Mouse (Mus musculus): Measurements from ENCODE around the gene Rasgef1b.

Rasgef1b gene

DNA sequence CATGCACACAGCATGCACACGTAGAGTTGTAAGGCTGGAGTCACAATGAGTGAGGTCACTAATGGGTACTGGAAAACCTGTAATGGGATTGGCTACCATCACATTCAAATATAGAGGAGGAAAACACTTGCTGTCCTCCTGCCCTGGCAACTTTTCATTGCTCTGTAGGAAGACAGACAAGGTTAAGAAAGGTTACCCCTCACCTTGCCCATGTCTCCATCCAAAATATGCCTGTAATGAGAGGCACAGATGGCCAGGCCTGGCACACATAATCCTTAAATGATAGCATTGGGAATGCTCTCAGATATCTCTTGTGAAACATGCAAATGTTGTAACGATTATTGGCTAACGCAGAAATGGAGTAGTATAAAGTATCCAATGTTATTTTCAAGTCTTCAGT is 235.8 kb downstream of the Rasgef1b start:
- no peak for DNase-seq (ENCODE audit: low read depth)

DNA sequence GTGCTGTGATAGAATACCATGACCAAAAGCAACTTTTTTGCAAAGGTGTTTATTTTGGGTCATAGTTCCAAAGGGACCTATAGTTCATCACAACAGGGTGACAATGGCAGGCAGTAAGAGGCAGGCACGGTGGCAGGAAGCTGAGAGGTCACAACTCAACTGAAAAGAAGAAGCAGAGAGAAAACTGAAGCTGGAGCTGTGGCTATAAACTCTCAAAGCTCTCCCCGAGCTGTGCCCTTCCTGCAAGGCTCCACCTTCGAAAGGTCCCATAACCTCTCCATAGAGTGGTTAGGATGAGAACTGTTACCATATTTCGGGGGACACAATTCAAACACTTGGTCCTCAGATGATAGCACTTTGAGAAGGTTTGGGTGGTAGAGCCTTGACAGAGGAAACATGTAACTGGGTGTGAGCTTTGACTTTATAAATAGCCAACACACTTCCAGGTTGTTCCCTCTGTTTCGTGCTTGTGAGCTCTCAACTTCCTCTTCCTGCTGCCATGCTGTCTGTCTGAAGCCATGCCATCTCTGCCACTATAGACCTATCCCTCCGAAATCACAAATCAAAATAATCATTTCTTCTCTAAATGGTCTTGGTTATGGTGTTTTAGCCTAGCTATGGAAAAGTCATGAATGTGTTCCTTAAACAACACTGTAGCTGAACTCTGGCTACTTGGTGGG is 240.2 kb downstream of the Rasgef1b start:
- no peak for DNase-seq (ENCODE audit: low read depth)

DNA sequence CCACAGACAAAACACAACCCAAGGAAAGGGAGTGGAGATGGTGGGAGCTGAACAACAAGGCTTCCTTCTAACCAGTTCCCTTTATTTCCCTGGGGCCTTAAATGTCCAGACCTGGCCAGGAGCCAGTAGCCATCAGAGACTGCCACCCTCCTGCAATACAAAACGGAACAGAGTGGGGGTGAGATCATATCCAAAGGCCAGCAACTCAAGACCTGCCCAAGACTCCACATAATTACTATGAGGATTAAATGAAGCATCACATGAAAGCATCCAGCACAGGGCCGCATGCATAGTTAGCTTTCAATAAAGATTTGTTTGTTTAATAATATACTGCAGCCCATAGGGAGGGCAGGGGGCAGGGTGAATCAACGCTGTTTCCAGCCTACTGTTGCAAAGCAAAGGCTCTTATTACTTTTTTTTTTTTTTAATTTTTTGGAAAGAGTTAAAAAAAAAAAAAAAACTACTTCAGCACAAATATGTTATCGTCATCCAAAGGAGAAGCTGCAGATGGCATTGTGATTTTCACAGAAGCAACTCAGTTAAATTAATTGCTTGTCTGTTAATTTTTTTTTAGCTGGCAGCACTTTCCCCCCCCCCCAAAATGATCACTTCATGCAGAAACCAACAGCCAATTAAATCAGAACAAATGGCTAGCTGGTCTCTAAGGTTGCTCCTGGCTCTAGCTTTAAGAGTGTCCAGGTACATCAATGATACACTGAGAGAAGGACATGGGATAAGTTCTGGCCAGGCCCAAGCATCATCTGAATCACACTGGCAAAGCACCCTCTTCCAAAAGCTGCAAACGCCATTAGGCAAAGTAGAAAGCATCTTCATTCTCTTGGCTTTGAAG is 241.6 kb downstream of the Rasgef1b start:
- no peak for DNase-seq (ENCODE audit: low read depth)

DNA sequence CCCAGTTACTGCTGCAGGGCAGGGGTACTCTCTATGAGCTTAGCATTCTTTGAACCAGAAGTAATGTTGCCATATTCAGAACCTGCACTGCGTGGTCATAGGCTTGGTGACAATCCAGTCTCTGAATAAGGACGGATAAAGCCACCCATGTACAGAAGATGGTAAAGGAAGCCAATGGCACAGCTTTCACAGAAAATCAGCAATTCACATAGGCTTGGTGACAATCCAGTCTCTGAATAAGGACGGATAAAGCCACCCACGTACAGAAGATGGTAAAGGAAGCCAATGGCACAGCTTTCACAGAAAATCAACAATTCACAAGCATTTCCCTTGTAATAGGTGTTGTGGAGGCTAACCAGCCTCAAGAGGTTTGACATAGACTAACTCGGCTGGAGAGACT is 245.7 kb downstream of the Rasgef1b start:
- DNase-seq (ENCODE audit: low read depth): no peak

DNA sequence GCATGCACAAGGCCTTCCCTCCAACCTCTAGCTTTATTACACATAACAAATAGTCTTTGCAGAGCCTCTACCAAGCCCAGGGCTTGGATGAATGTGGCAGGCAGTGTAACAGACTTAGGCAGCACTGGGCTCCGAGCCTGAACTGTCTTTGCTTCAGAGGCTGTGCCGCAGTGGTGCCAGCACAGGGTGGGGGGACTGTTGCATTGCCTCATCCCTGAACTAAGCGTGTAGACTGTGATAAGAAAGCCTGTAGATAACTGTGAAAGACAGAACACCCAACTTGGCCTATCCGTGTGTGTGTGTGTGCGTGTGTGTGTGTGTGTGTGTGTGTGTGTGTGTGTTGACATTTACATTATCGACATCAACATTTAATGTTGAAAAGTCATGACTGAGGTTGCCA is 246.3 kb downstream of the Rasgef1b start:
- no peak for DNase-seq (ENCODE audit: low read depth)

DNA sequence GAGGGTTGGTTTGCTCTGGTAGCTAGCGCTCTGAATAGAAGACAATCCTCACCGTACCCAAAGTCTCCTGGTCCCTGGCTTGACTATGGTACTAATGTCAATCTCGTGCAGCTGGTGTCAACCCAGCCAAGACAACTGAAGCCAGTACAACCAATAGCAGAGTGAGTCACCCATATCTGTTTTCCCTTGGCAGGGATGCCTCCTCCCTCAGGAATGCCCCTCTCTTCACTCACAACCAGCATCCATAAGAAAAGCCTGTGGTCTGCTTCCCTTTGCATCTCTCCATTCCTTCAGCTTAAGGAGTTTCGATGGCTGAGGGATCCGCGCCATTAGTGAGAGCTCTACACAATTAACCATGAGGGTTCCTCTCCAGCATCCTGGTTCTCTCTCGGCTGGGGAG is 246.8 kb downstream of the Rasgef1b start:
- DNase-seq (ENCODE audit: low read depth): no peak

DNA sequence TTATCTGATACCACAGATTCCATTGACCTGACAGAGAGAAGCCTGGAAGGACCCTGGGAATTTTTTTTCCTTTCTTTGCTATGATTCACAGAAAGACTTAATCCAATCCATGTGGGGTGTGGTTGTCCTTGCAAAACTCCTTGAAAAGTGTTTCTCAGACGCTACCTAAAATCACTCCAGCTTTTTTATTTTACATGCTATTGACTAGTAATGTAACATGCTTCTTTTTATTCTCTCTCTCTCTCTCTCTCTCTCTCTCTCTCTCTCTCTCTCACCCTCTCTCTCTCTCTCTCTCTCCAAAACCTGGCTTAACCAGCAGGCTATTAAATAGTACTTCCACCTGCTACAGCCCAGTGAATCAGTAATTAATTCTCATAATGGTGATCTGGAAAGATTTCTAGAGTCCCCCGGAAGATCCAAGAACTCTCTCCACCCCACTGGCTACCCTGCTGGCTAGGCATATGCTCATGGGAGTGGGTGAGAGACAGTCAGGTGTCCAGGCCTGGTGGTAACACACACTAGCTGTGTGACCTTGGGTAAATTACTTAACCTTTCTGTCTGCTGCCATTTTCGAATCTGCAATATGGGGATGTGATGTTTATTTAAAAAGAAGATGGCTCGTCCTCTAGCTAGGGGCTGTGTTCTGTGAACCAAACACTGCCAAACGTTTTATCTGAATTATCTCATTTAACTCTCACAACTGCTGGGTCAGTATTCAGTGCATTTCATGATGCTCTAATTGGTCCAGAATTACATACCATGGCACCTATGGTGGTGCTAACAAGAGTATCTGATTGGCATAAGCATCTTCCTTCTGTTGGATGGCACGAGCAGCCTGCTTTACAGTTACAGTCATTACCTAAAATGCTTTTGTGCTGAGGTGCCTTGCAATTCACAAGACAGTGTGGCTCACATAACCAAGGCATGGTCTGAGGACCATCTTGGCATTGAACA is 248.5 kb downstream of the Rasgef1b start:
- no peak for DNase-seq (ENCODE audit: low read depth)

DNA sequence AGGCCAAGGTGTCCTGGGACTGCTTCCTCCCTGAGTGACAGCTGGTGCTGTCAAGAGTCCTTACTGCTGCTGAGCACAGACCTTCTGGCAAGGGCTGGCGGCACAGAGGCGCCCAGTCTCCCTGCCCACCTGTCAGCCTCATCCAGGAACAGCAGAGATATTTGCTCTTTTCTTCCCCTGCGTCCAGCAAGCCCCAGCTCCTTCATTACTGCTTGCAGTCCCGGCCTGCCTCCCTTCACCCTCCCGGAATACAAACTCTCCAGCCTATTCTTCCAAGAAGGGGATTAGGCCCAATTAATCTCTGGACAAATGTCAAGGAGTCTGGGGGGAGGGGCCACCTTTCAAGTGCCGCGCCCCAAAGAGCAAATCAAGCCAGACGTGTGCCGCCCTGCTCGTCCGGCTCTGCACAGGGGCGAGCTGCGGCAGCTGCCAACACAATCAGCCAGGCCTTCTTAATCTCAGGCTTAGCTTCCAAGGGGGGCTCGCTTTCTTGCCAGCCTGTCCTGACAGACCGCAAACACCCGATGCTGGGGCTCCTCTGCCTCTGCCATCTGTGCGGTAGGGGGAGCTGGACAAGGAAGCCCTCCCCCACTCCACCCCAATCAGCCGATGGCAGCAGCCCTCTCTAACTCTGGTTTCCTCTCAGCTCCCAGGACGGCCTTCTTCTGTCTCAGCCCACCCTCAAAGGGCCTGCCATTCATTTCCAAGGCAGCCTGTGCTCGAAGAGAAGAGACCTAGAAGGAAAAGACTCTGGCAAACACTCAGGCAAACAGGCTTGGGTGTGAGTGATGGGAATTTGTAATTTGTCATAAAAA is 249.4 kb downstream of the Rasgef1b start:
- DNase-seq (ENCODE audit: low read depth): no peak

DNA sequence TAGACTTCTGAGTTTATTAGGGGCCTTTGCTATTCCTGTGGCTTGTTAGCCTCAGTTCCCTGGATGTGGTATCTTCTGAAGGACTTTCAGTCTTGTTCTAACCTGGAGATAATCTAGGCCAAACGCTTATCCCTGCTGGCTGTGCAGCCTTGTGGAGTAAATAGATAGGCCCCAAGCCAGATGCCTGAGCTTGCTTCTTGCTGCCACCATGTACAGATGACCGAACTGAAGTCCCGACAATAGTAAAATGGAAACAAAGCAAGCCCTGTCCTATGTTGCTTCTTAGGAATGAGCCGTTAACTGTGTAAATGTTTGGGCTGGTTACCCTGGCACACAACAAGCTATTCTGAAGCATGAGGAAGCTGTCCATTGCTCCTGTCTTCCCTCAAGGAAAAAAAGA is 250.1 kb downstream of the Rasgef1b start:
- DNase-seq (ENCODE audit: low read depth): no peak

DNA sequence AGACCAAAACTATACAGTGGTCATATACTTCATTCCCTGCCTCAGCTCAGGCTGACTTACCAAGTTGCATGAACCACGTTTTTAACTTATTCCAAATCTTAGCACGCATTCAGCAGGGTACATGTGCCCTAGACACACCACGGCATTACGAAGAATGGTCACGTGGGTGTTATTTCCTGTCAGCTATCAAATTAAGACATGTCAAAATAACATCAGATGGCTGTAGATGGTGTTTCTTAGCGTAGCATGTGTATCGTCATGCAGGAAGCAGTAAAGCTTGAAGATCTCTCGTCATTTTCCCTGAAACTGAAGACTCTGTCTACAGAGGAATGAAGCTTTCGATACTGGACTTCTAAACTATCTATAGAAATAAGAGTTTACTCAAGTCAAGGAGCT is 251.4 kb downstream of the Rasgef1b start:
- no peak for DNase-seq (ENCODE audit: low read depth)

DNA sequence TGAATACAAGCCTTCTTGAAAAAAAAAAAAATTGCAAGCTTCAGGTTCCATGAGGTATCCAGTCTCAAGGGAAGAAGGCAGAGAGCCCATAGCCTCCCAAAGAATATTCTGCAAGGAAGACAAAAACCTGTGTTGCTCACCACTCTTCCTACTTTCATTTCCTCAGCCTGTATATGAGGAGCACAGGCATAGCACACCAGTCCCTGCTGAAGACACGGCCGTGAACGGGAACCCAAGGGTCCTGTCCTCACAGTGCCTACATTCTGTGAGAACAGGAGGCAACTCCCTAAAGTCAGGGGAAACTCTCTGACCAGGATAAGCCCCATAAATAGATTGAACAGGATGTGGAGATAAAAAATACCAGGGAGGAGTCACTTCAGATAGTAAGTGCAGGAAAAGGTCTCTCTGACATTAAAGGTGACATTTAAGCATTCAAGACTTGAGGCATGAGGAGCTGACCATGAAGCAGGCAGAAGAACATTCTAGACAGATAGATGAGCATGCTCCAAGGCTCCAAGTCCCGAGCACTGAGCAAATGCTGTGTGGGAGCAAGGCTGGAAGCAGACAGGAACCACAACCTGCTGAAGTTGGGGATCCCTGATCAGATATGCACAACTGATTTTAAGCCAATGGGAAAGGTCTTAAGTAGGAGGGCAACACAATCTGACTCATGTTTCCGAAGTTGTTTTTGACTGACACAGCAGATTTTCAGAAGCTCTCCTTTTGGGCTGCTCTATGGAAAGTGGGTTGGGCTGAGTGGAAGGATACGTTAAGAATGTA is 252.0 kb downstream of the Rasgef1b start:
- DNase-seq (ENCODE audit: low read depth): no peak

DNA sequence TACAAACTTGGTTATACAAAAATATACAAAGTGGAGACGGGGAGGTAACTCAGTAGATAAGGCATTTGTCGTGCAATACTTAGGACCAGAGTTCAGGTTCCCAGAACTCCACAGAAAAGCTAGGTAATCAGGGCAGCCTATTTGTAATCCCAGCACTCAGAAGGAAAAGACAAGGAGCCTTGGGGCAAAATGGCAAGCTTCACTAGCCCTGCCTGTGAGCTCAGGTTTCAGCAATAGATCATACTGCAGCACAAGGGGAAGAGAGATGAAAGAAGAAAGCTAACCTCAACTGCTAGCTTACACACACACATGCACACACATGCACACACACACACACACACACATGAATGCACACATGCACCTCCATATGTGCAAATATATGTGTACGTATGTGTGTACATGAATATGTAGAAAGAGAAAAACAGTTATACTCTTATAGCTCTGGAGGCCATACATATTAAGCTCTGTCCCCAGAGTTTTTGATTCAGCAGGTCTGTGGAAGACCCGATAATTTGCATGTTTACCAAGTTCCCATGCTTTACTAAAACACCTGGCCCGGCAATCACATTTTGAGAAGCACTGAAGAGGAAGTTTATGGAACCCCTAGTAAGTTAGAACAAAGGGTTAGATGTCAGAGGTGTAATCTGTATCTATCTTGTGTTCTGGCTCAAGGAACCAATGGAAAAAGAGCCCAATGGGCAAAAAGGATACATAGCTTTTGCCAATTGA is 256.1 kb downstream of the Rasgef1b start:
- DNase-seq (ENCODE audit: low read depth): no peak

DNA sequence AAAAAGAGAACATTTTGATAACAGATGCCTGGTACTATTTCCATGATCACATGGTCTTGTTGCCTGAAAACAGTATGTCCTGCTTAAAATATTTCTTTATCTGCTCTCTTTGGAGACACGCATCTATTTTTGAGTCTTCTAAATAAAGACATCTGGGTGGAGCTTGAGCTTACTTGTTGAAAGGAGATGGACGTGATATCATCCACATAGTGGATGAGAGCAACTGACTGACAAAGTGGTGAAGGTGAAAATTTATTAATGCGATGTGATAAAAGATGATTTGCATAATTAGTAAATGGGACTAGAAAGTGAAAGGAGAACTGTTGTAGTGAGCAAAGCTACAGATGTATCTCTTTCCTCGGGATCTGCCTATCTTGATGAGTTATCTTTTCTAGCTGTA is 257.1 kb downstream of the Rasgef1b start:
- DNase-seq (ENCODE audit: low read depth): no peak

DNA sequence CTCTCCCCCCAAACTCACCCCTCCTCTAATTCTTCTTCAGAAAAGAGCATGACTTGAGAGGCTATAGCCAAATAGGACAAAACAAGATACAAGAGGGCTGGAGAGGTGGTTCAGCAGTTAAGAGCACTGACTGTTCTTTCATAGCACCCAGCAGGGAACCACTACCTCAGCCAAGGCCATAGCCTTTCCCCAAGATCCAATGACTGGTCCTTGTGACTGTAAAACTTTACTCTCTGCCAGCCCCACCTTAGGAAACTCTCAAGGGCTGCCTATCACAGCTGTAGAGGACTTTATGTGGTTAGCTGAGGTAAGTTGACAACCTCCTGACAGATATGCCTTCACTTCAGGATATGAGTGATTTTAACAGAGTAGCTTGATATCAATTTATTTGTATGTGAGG is 258.3 kb downstream of the Rasgef1b start:
- no peak for DNase-seq (ENCODE audit: low read depth)

DNA sequence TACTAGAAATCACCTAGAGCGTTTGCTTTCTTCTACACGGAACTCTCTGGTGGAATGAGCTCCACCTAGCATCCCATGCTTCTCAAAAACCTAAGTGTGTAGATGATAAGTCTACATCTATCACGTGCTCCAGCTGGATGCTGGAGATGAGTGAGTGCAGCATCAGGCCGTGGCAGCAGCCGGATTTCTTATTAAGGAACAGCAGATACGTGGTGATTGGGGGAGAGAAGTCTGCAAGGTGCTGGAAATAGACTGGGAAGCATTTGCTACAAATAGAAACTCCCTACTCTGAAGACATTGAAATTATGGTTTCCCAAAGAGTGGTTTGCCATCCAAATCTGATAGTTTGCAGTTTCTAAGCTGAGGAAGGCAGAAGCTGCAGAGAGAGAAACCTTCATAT is 269.9 kb downstream of the Rasgef1b start:
- DNase-seq (ENCODE audit: low read depth): no peak

DNA sequence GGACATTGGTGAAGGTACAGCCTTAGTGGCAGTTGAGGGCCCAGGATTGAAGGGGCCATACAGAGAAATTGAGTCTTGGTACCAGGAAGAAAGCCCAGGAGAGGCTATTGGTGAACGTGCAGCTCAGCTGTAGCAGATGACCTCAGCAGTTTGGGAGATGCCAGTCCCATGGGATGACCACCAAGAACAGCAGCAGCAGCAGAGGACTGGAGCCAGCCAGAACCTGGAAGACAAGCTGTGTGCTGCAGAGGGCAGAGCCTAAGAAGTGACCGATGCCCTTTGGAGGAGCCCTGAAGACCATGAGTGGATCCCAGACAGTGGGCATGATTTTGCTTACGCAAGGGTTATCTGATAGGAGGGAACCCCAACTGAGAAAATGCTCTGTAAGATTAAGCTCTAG is 271.6 kb downstream of the Rasgef1b start:
- no peak for DNase-seq (ENCODE audit: low read depth)

DNA sequence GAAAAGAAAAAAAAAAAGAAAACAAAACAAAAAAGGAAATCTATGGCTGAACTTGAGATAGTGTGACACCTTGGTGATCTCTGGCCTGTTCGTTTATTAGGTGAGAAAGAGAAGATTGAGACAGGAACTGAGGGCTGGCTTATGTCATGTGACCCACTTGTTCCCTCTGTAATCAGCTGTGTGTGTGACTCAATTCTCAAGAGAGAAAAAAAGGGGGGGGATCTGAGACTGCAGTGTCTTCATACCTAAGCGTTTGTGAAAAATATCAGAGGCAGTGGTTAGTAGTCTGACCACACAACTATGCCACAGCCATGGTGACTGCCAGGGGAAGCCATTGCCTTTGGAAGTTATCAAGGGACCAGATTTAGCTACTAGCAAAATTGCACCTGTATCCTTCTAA is 276.9 kb downstream of the Rasgef1b start:
- no peak for DNase-seq (ENCODE audit: low read depth)

DNA sequence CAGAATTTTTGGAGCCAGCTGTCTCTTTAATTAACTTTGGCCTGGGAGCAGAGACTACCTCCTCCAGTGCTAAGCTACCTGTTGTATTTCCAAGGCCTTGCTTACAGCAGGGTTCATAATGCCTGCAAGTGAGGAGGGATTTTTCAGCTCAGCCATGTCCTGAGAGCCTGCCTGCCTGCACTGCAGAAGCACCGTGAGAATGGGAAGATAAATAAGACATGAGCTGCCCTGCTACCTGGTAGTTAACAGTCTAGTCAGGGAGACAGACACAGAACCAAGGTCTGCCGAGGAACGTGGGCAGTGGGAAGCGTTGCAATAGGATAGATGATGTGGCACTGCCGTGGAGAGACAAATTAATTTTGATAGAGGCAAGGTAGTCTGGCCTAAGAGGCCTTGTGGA is 277.4 kb downstream of the Rasgef1b start:
- DNase-seq (ENCODE audit: low read depth): no peak

DNA sequence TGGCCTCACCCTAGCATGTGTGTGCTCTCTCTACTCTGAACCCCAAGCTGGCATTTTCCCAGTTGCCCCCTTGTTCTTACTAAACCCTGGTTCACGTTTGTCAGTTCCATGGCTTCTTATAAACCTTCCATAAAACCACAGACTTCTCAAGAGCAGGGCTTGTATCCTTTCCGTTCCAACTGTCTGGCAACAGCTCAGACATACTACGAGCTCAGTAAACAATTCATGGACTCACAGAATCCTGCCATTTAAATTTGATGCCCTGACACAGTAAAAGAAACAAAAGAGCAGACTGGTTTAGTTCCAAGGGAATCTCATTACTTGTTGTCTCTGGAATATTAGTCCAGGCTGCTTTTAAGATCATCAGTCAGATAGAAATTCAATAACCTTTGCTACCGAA is 277.9 kb downstream of the Rasgef1b start:
- no peak for DNase-seq (ENCODE audit: low read depth)

DNA sequence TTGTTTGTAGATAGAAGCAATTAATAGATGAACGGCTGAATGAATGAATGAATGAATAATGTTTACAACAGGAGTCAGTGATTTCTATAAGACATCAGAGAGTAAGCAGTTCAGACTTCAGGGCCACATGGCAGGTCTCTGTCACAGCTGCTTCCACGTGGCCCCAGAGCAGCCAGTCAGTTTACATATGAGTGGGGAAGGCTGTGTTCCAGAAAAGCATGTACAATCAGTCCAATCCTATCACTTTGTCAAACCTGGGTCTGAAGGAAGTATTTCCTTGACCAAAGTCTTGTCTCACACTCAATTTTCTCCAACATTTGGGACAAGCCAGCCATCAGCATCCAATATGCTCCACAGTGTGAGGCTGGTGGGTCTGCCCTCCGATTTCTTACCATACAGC is 278.4 kb downstream of the Rasgef1b start:
- DNase-seq (ENCODE audit: low read depth): no peak

All from 416B (cell line).